Mouse (Mus musculus) CH12.LX (cell line): ENCODE data around the gene Ankrd53.

ENCODE experiments used
- CTCF ChIP-seq, 2 experiments: IDR thresholded peaks in 1 of 2; conservative IDR thresholded peaks in 1 of 2; 2 replicates each; pipeline ENCODE4 v1.5.1; 2011 to 2012; ENCODE audit warnings: low read depth in 2 of 2, low read length in 2 of 2, improper control_type of control experiment in 1 of 2, inconsistent platforms in 1 of 2, mild to moderate bottlenecking in 1 of 2, moderate library complexity in 1 of 2
- KAT2A ChIP-seq: IDR thresholded peaks from 2 replicates; pipeline ENCODE4 v1.6.1; 2012; ENCODE audit warnings: low read length, improper control_type of control experiment, inconsistent platforms; ENCODE audit not compliant: insufficient replicate concordance
- NRF1 ChIP-seq: IDR thresholded peaks from 2 replicates; pipeline ENCODE4 v1.6.1; 2014; ENCODE audit warnings: low read depth, mild to moderate bottlenecking, inconsistent platforms, low read length, improper control_type of control experiment, moderate library complexity
- POLR2A ChIP-seq: IDR thresholded peaks from 2 replicates; pipeline ENCODE4 v1.6.1; 2011; ENCODE audit warnings: low read depth, mild to moderate bottlenecking, improper control_type of control experiment, low read length
- SIN3A ChIP-seq: IDR thresholded peaks from 2 replicates; pipeline ENCODE4 v1.6.1; 2012; ENCODE audit warnings: low read length, improper control_type of control experiment, inconsistent platforms
- UBTF ChIP-seq: IDR thresholded peaks from 2 replicates; pipeline ENCODE4 v1.6.1; 2012; ENCODE audit warnings: low read depth, mild to moderate bottlenecking, inconsistent platforms, low read length, improper control_type of control experiment, moderate library complexity
- USF2 ChIP-seq: conservative IDR thresholded peaks from 2 replicates; pipeline ENCODE4 v1.6.1; 2011; ENCODE audit warnings: low read depth, low read length, improper control_type of control experiment

- TF ChIP-seq CTCF (conservative IDR thresholded peaks at IDR 0.05 in 1 of 2, IDR thresholded peaks at IDR 0.05 in 1 of 2; ENCODE audit: low read depth in 2 of 2, low read length in 2 of 2): no peak
- TF ChIP-seq POLR2A: peak; percentile 89
- TF ChIP-seq UBTF: no peak
- TF ChIP-seq KAT2A: peak; percentile 80; the same call in 1 of the 2 replicates
- TF ChIP-seq NRF1: peak; percentile 93
- peak; percentile 90 for TF ChIP-seq SIN3A
- TF ChIP-seq USF2: peak; percentile 83
Measured at GRCm38 (mm10) chr6:83794760-83795296, 32.4 kb downstream of the Ankrd53 start, which contains the start of gene Nagk.
